Comparison of ENCODE assay signal across 13 mouse cellular contexts in genomic region chr2:66117686-66118085, GRCm38 (mm10).
A peak's percentile ranks its signal among the peaks of the same experiment; 100 is the strongest.
DNase-seq lines count a peak whose midpoint lies in the region; ATAC-seq lines count a peak whose summit lies in the region.
"Had no signal": no experiment of that assay in that cellular context is flagged by ENCODE, and none has a peak within 500 bp of the region (broad histone marks: within the 10 kb centered on the region; RNA-seq: fewer than 3 reads in every experiment).

No protein-coding gene starts in this region.

- peak; percentile 69 to 83 for DNase-seq in cerebellum, postnatal 10 days
- DNase-seq in heart, adult 9 months (ENCODE audit: low spot score in 2 of 2) = peak; percentile 4 to 7
- no peak for DNase-seq in heart, adult 11 months
- DNase-seq in lung, adult 18-20 months = peak; percentile 7 to 23
- DNase-seq in lung, postnatal 36 days = no peak
- DNase-seq in neural tube, embryonic 10.5 days (ENCODE audit: extremely low spot score, low spot score) = no peak
- no peak for DNase-seq in T-cell, adult 2 months (ENCODE audit: low spot score)
- DNase-seq: B cell, adult 2 months; liver, postnatal 0 days; retina, postnatal 1 day; thymus, postnatal 25 days had no signal

- ATAC-seq in cerebellum, adult (ENCODE audit: insufficient number of reproducible peaks, low FRiP score, low TSS enrichment) = no peak
- ATAC-seq: intestine, postnatal 0 days; liver, postnatal 0 days had no signal

Comparison
In these comparisons a context has a peak if more than half of its experiments do, and no peak if none do; other contexts are left out.
1. DNase-seq: peak in cerebellum, postnatal 10 days (2 of 2), heart, adult 9 months (2 of 2) and lung, adult 18-20 months (2 of 2); none in heart, adult 11 months (single experiment), lung, postnatal 36 days (single experiment), neural tube, embryonic 10.5 days (single experiment) and T-cell, adult 2 months (single experiment).